Mouse (Mus musculus) erythroblast, embryonic 14.5 days (primary cell): Measurements from ENCODE around the gene Rbmxl1.

Experiments used
- GATA1 ChIP-seq: IDR thresholded peaks from 2 replicates; pipeline ENCODE4 v1.6.1; 2012; ENCODE audit warnings: low read length, inconsistent platforms, mixed read lengths
- TAL1 ChIP-seq: IDR thresholded peaks from 3 replicates; pipeline ENCODE4 v1.6.1; 2012; ENCODE audit warnings: low read length, inconsistent platforms, mixed read lengths

DNA sequence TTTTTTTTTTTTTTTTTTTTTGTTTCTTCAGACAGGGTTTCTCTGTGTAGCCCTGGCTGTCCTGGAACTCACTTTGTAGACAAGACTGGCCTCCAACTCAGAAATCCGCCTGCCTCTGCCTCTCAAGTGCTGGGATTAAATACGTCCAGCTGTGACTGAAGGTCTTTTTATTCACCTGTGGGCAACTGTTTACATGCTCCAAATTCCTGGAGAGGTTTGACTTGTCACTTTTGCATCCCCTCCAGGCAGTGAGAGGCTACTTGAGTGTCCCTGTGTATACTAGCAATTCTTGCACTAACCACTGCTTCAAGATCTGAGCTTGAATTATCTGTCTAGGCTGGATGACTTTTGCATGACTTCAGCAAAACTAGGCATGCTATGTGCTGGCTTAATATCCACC is 6.0 kb downstream of the Rbmxl1 start:
- TF ChIP-seq TAL1 (no peak), GATA1 (no peak)
